Mouse (Mus musculus) intestine, embryonic 16.5 days (tissue): ENCODE data around the gene Sdhaf4. TPM values are rescaled to one million over a fixed set of nuclear protein-coding genes. Genes with fewer than 3 reads are reported as not detected.

Source experiments
- ATAC-seq: fragments of 200-750 bp; cut with Nextera tagmentation; 2 replicates; pipeline ENCODE4 v1.8.0; 2017; ENCODE audit warnings: moderate TSS enrichment, moderate library complexity
- H3K27ac ChIP-seq: fragments of 300-500 bp; sonication (generic); 2 replicates; pipeline ENCODE4 v1.5.1; 2014; ENCODE audit warnings: mild to moderate bottlenecking, low read length
- H3K27me3 ChIP-seq: fragments of 300-500 bp; sonication (generic); replicated peaks from 2 replicates; pipeline ENCODE4 v1.6.1; 2014; ENCODE audit warnings: low read length, control low read depth, mixed read lengths; ENCODE audit not compliant: control insufficient read depth, insufficient read depth
- H3K36me3 ChIP-seq: fragments of 300-500 bp; sonication (generic); 2 replicates; pipeline ENCODE4 v1.6.1; 2014; ENCODE audit warnings: low read length, control low read depth; ENCODE audit not compliant: control insufficient read depth, insufficient read depth
- H3K4me1 ChIP-seq: fragments of 300-500 bp; sonication (generic); 2 replicates; pipeline ENCODE4 v1.6.1; 2014; ENCODE audit warnings: low read length, control low read depth, mixed read lengths; ENCODE audit not compliant: control insufficient read depth, insufficient read depth
- H3K4me2 ChIP-seq: fragments of 300-500 bp; sonication (generic); 2 replicates; pipeline ENCODE4 v1.6.1; 2014; ENCODE audit warnings: low read depth, low read length, control low read depth
- H3K4me3 ChIP-seq: fragments of 300-500 bp; sonication (generic); 2 replicates; pipeline ENCODE4 v1.5.1; 2014; ENCODE audit warnings: mild to moderate bottlenecking, low read length
- H3K9ac ChIP-seq: fragments of 300-500 bp; sonication (generic); 2 replicates; pipeline ENCODE4 v1.6.1; 2014; ENCODE audit warnings: low read depth, low read length
- H3K9me3 ChIP-seq: fragments of 300-500 bp; sonication (generic); 2 replicates; pipeline ENCODE4 v1.6.1; 2016; ENCODE audit warnings: low read length, control low read depth; ENCODE audit not compliant: control insufficient read depth
- WGBS: fragments of 180-500 bp; shearing (Covaris S2); extraction: QIAGEN DNeasy Blood & Tissue Kit; methylation state at CpG from one replicate; pipeline ENCODE4 v1.1.7; 2014; 5-methylcytosine and 5-hydroxymethylcytosine counted together
- polyA plus RNA-seq: library from polyadenylated mRNA; unstranded; fragments of >200 nt; fragmentation: Nextera tagmentation; extraction: Ambion mirVana; gene quantifications from 2 replicates; pipeline ENCODE4 v1.2.1, GENCODE M21; 2015

Gene Sdhaf4
- polyA plus RNA-seq, 1 experiment from 2014 or later, result 63.3 TPM

GRCm38 (mm10) chr1:23959415-23959732, 46.1 kb downstream of the Sdhaf4 start:
- WGBS, result 11% methylated on average over 6 of the region's 6 CpGs
- H3K27me3 ChIP-seq, result no peaks in the 10 kb centered on the region
- peak overlapping the region; percentile 26 for H3K4me3 ChIP-seq
- peak overlapping the region; percentile 46 for H3K4me2 ChIP-seq
- H3K4me1 ChIP-seq, result peaks cover 2% of the 10 kb centered on the region; the same call in 1 of the 2 replicates
- H3K27ac ChIP-seq, result no peak overlapping the region
- ATAC-seq, result no peak
- no peaks in the 10 kb centered on the region for H3K36me3 ChIP-seq
- no peak overlapping the region for H3K9ac ChIP-seq
- H3K9me3 ChIP-seq, result no peaks in the 10 kb centered on the region

- H3K27me3 ChIP-seq, result no peaks in the 10 kb centered on the region
- no peak overlapping the region for H3K27ac ChIP-seq
- peak; percentile 71; the same call in 1 of the 2 replicates for ATAC-seq
- peaks cover 2% of the 10 kb centered on the region; the same call in 1 of the 2 replicates for H3K4me1 ChIP-seq
- H3K9me3 ChIP-seq, result no peaks in the 10 kb centered on the region
- H3K36me3 ChIP-seq, result no peaks in the 10 kb centered on the region
- peak overlapping the region; percentile 26 for H3K4me3 ChIP-seq
- H3K9ac ChIP-seq, result no peak overlapping the region
- 15% methylated on average over 13 of the region's 13 CpGs for WGBS
- H3K4me2 ChIP-seq, result peak overlapping the region; percentile 46
Measured at GRCm38 (mm10) chr1:23958668-23959414, 46.6 kb downstream of the Sdhaf4 start.

GRCm38 (mm10) chr1:23958101-23958500, 47.4 kb downstream of the Sdhaf4 start:
- WGBS, result 84% methylated on average over 6 of the region's 6 CpGs
- H3K36me3 ChIP-seq, result no peaks in the 10 kb centered on the region
- no peaks in the 10 kb centered on the region for H3K9me3 ChIP-seq
- no peak overlapping the region for H3K4me3 ChIP-seq
- ATAC-seq, result no peak
- H3K9ac ChIP-seq, result no peak overlapping the region
- no peak overlapping the region for H3K4me2 ChIP-seq
- peaks cover 2% of the 10 kb centered on the region; the same call in 1 of the 2 replicates for H3K4me1 ChIP-seq
- H3K27me3 ChIP-seq, result no peaks in the 10 kb centered on the region
- H3K27ac ChIP-seq, result no peak overlapping the region

GRCm38 (mm10) chr1:23955539-23955938, 49.9 kb downstream of the Sdhaf4 start:
- Histone ChIP-seq H3K4me2 (no peak overlapping the region), H3K4me1 (peaks cover 2% of the 10 kb centered on the region; the same call in 1 of the 2 replicates), H3K27me3 (no peaks in the 10 kb centered on the region), H3K27ac (no peak overlapping the region), H3K36me3 (no peaks in the 10 kb centered on the region), H3K9me3 (no peaks in the 10 kb centered on the region), H3K4me3 (no peak overlapping the region), H3K9ac (no peak overlapping the region)
- 86% methylated on average over 4 of the region's 4 CpGs for WGBS
- no peak for ATAC-seq

GRCm38 (mm10) chr1:23953921-23954320, 51.5 kb downstream of the Sdhaf4 start:
- 85% methylated on average over 13 of the region's 13 CpGs for WGBS
- Histone ChIP-seq H3K36me3 (no peaks in the 10 kb centered on the region), H3K4me2 (no peak overlapping the region), H3K9me3 (no peaks in the 10 kb centered on the region), H3K4me1 (peaks cover 2% of the 10 kb centered on the region; the same call in 1 of the 2 replicates), H3K9ac (no peak overlapping the region), H3K27me3 (no peaks in the 10 kb centered on the region), H3K27ac (no peak overlapping the region), H3K4me3 (no peak overlapping the region)
- no peak for ATAC-seq

- Histone ChIP-seq H3K4me1 (no peaks in the 10 kb centered on the region), H3K36me3 (no peaks in the 10 kb centered on the region), H3K4me3 (no peak overlapping the region), H3K27me3 (no peaks in the 10 kb centered on the region), H3K27ac (no peak overlapping the region), H3K9me3 (no peaks in the 10 kb centered on the region), H3K9ac (no peak overlapping the region), H3K4me2 (no peak overlapping the region)
- no peak for ATAC-seq
- 77% methylated on average over 15 of the region's 15 CpGs for WGBS
Measured at GRCm38 (mm10) chr1:23948778-23949699, 56.4 kb downstream of the Sdhaf4 start.

- Histone ChIP-seq H3K36me3 (no peaks in the 10 kb centered on the region), H3K4me3 (no peak overlapping the region), H3K9me3 (no peaks in the 10 kb centered on the region), H3K27ac (no peak overlapping the region), H3K9ac (no peak overlapping the region), H3K4me1 (no peaks in the 10 kb centered on the region), H3K4me2 (no peak overlapping the region), H3K27me3 (no peaks in the 10 kb centered on the region)
- 67% methylated on average over 7 of the region's 7 CpGs for WGBS
- no peak for ATAC-seq
Measured at GRCm38 (mm10) chr1:23948290-23948689, 57.2 kb downstream of the Sdhaf4 start.

Other genes with a start within 250 kb of the Sdhaf4 start
- 0.24 and 0.29 TPM in 2 replicates for gene B3gat2, start 243.9 kb downstream of the Sdhaf4 start, polyA plus RNA-seq
- gene Smap1, start 83.3 kb downstream of the Sdhaf4 start, polyA plus RNA-seq, result 17.3 and 18.0 TPM in 2 replicates
- gene Fam135a, start 94.7 kb upstream of the Sdhaf4 start, polyA plus RNA-seq, result 31.3 and 31.8 TPM in 2 replicates
- 1.1 and 1.3 TPM in 2 replicates for gene Col9a1, start 172.0 kb upstream of the Sdhaf4 start, polyA plus RNA-seq